Mouse (Mus musculus): Measurements from ENCODE around the gene Sptan1. TPM values are rescaled to one million over a fixed set of nuclear protein-coding genes. Genes with fewer than 3 reads are reported as not detected.

Sptan1 gene
- 91.7 and 116 TPM in 2 replicates for polyA plus RNA-seq (2016; fragmentation: Nextera tagmentation; extraction: Ambion mirVana)

- Histone ChIP-seq H3K36me3 (peaks cover 27% of the 10 kb centered on the region), H3K27ac (replicated peaks) (peak within 1 kb of the TSS; percentile 97), H3K9me3 (replicated peaks) (no peaks in the 10 kb centered on the region), H3K4me1 (peaks cover 57% of the 10 kb centered on the region), H3K4me3 (peak within 1 kb of the TSS; percentile 99), H3K27me3 (ENCODE audit: low read depth, poor library complexity, severe bottlenecking) (no peaks in the 10 kb centered on the region)
- DNase-seq (ENCODE audit: low spot score), result peak; percentile 98
- WGBS, result under 1% methylated on average over 82 of the region's 82 CpGs
Measured at GRCm38 (mm10) chr2:29965250-29965843, at the start of gene Sptan1. Gene Sptan1 (plus strand): TSS chr2:29965560.

- Histone ChIP-seq H3K36me3 (peaks cover 97% of the 10 kb centered on the region), H3K9me3 (replicated peaks) (no peaks in the 10 kb centered on the region), H3K4me3 (no peak overlapping the region), H3K27ac (replicated peaks) (no peak overlapping the region), H3K4me1 (no peaks in the 10 kb centered on the region), H3K27me3 (ENCODE audit: low read depth, poor library complexity, severe bottlenecking) (no peaks in the 10 kb centered on the region)
- DNase-seq (ENCODE audit: low spot score), result no peak
- 95% methylated on average over 11 of the region's 11 CpGs for WGBS
Measured at GRCm38 (mm10) chr2:29917621-29918020, 47.7 kb upstream of the Sptan1 start.

- WGBS, result 89% methylated on average over 11 of the region's 11 CpGs
- Histone ChIP-seq H3K4me1 (no peaks in the 10 kb centered on the region), H3K27me3 (ENCODE audit: low read depth, poor library complexity, severe bottlenecking) (no peaks in the 10 kb centered on the region), H3K36me3 (peaks cover 99% of the 10 kb centered on the region), H3K4me3 (no peak overlapping the region), H3K9me3 (replicated peaks) (no peaks in the 10 kb centered on the region), H3K27ac (replicated peaks) (no peak overlapping the region)
- DNase-seq (ENCODE audit: low spot score), result no peak
Measured at GRCm38 (mm10) chr2:29922011-29922410, 43.3 kb upstream of the Sptan1 start.

GRCm38 (mm10) chr2:29926542-29926941, 38.8 kb upstream of the Sptan1 start:
- no peak for DNase-seq (ENCODE audit: low spot score)
- no peak overlapping the region for H3K27ac ChIP-seq (replicated peaks)
- H3K4me3 ChIP-seq, result no peak overlapping the region
- no peaks in the 10 kb centered on the region for H3K4me1 ChIP-seq
- H3K27me3 ChIP-seq (ENCODE audit: low read depth, poor library complexity, severe bottlenecking), result no peaks in the 10 kb centered on the region
- whole genome bisulfite sequencing, result 94% methylated on average over 5 of the region's 5 CpGs
- peaks cover 99% of the 10 kb centered on the region for H3K36me3 ChIP-seq
- H3K9me3 ChIP-seq (replicated peaks), result no peaks in the 10 kb centered on the region

GRCm38 (mm10) chr2:29930506-29930905, 34.9 kb upstream of the Sptan1 start:
- WGBS, result 88% methylated on average over 10 of the region's 10 CpGs
- H3K9me3 ChIP-seq (replicated peaks), result no peaks in the 10 kb centered on the region
- no peaks in the 10 kb centered on the region for H3K4me1 ChIP-seq
- peaks cover 63% of the 10 kb centered on the region for H3K36me3 ChIP-seq
- no peak for DNase-seq (ENCODE audit: low spot score)
- H3K27ac ChIP-seq (replicated peaks), result no peak overlapping the region
- no peak overlapping the region for H3K4me3 ChIP-seq
- H3K27me3 ChIP-seq (ENCODE audit: low read depth, poor library complexity, severe bottlenecking), result no peaks in the 10 kb centered on the region

GRCm38 (mm10) chr2:29931194-29931593, 34.2 kb upstream of the Sptan1 start:
- 96% methylated on average over 6 of the region's 6 CpGs for WGBS
- Histone ChIP-seq H3K4me3 (no peak overlapping the region), H3K4me1 (peaks cover 6% of the 10 kb centered on the region), H3K36me3 (peaks cover 56% of the 10 kb centered on the region), H3K9me3 (replicated peaks) (no peaks in the 10 kb centered on the region), H3K27ac (replicated peaks) (no peak overlapping the region), H3K27me3 (ENCODE audit: low read depth, poor library complexity, severe bottlenecking) (no peaks in the 10 kb centered on the region)
- DNase-seq (ENCODE audit: low spot score), result no peak

- DNase-seq (ENCODE audit: low spot score), result peak; percentile 97
- H3K4me3 ChIP-seq, result peak within 1 kb of the TSS; percentile 93
- peaks cover 7% of the 10 kb centered on the region for H3K4me1 ChIP-seq
- no peaks in the 10 kb centered on the region for H3K9me3 ChIP-seq (replicated peaks)
- peak within 1 kb of the TSS; percentile 86 for H3K27ac ChIP-seq (replicated peaks)
- no peaks in the 10 kb centered on the region for H3K27me3 ChIP-seq (ENCODE audit: low read depth, poor library complexity, severe bottlenecking)
- 3% methylated on average over 44 of the region's 44 CpGs for WGBS
- H3K36me3 ChIP-seq, result peaks cover 48% of the 10 kb centered on the region
Measured at GRCm38 (mm10) chr2:29934906-29935599, 30.3 kb upstream of the Sptan1 start, which contains the start of gene Gle1. Gene Gle1 (plus strand): TSS chr2:29935426.

GRCm38 (mm10) chr2:29940073-29940472, 25.3 kb upstream of the Sptan1 start:
- H3K36me3 ChIP-seq, result peaks cover 79% of the 10 kb centered on the region

GRCm38 (mm10) chr2:29940826-29941225, 24.5 kb upstream of the Sptan1 start:
- Histone ChIP-seq H3K36me3 (peaks cover 86% of the 10 kb centered on the region), H3K4me1 (peaks cover 5% of the 10 kb centered on the region), H3K27me3 (ENCODE audit: low read depth, poor library complexity, severe bottlenecking) (no peaks in the 10 kb centered on the region), H3K4me3 (no peak overlapping the region), H3K27ac (replicated peaks) (no peak overlapping the region), H3K9me3 (replicated peaks) (no peaks in the 10 kb centered on the region)
- no peak for DNase-seq (ENCODE audit: low spot score)
- WGBS, result 95% methylated on average over 7 of the region's 7 CpGs

More at GRCm38 (mm10) chr2:29940073-29940472, 25.3 kb upstream of the Sptan1 start:
- Histone ChIP-seq H3K9me3 (replicated peaks) (no peaks in the 10 kb centered on the region), H3K27me3 (ENCODE audit: low read depth, poor library complexity, severe bottlenecking) (no peaks in the 10 kb centered on the region), H3K4me3 (no peak overlapping the region), H3K27ac (replicated peaks) (no peak overlapping the region), H3K4me1 (peaks cover 7% of the 10 kb centered on the region)
- no peak for DNase-seq (ENCODE audit: low spot score)
- 91% methylated on average over 9 of the region's 9 CpGs for WGBS

- peaks cover 98% of the 10 kb centered on the region for H3K36me3 ChIP-seq
- H3K4me1 ChIP-seq, result no peaks in the 10 kb centered on the region
- WGBS, result 76% methylated on average over 1 of the region's 1 CpGs
- H3K4me3 ChIP-seq, result no peak overlapping the region
- H3K9me3 ChIP-seq (replicated peaks), result no peaks in the 10 kb centered on the region
- H3K27ac ChIP-seq (replicated peaks), result no peak overlapping the region
- H3K27me3 ChIP-seq (ENCODE audit: low read depth, poor library complexity, severe bottlenecking), result no peaks in the 10 kb centered on the region
- DNase-seq (ENCODE audit: low spot score), result no peak
Measured at GRCm38 (mm10) chr2:29944723-29945122, 20.6 kb upstream of the Sptan1 start.

- no peak for DNase-seq (ENCODE audit: low spot score)
- no peaks in the 10 kb centered on the region for H3K27me3 ChIP-seq (ENCODE audit: low read depth, poor library complexity, severe bottlenecking)
- no peaks in the 10 kb centered on the region for H3K4me1 ChIP-seq
- no peaks in the 10 kb centered on the region for H3K9me3 ChIP-seq (replicated peaks)
- WGBS, result 93% methylated on average over 5 of the region's 5 CpGs
- H3K4me3 ChIP-seq, result no peak overlapping the region
- no peak overlapping the region for H3K27ac ChIP-seq (replicated peaks)
- peaks cover 97% of the 10 kb centered on the region for H3K36me3 ChIP-seq
Measured at GRCm38 (mm10) chr2:29948896-29949295, 16.5 kb upstream of the Sptan1 start.

- WGBS, result 98% methylated on average over 7 of the region's 7 CpGs
Measured at GRCm38 (mm10) chr2:29961246-29961645, 4.1 kb upstream of the Sptan1 start.

More at GRCm38 (mm10) chr2:29961246-29961645, 4.1 kb upstream of the Sptan1 start:
- H3K4me1 ChIP-seq, result peaks cover 26% of the 10 kb centered on the region
- peaks cover 42% of the 10 kb centered on the region for H3K36me3 ChIP-seq
- H3K4me3 ChIP-seq, result no peak overlapping the region
- DNase-seq (ENCODE audit: low spot score), result no peak
- H3K9me3 ChIP-seq (replicated peaks), result no peaks in the 10 kb centered on the region
- no peak overlapping the region for H3K27ac ChIP-seq (replicated peaks)
- no peaks in the 10 kb centered on the region for H3K27me3 ChIP-seq (ENCODE audit: low read depth, poor library complexity, severe bottlenecking)
